Mouse (Mus musculus): ENCODE data around the gene Jak3.
A peak's percentile ranks its signal among the peaks of the same experiment; 100 is the strongest.

The Jak3 gene

DNA sequence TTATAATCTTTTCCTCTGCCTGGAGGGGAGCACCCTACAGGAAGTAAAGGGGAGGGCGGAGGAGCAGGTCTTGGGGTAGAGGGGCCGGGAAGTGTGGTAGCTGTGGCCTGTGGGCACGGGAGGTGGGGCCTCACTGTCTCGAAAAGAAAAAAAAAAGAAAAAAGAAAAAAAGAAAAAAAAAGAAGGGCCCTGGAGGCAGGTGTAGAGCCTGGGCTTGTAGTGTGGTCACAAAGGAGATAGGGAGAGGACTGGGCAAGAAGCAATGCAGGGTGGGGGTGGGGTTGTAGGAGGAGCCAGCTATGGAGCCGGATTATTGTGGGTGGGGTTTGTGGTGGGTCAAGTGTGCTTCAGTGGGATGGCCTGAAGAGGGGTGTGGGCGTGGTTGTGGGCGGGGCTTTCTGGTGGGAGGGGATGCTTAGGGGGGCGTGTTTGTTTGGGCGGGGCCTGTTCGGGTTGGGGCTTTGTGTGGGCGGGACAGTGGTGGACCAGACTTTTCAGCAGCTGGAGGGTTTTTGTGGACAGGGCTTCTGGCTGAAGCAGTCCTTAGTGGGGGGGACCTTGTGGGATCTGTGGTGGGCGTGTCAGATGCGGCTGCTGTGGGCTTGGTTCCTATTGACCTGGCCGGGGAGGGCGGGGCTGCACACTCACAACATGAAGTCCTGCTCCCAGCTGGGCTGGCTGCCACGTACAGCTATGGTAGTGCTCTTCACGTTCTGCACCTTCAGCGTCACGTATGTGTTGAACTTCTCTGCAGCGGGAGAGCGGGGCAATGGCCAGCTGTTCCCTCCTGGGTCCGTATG is 10.6 kb upstream of the Jak3 start:
- DNase-seq (ENCODE audit: low read depth in 2 of 2, low spot score in 2 of 2): peak in 1 of 2 experiments; percentile 59

DNA sequence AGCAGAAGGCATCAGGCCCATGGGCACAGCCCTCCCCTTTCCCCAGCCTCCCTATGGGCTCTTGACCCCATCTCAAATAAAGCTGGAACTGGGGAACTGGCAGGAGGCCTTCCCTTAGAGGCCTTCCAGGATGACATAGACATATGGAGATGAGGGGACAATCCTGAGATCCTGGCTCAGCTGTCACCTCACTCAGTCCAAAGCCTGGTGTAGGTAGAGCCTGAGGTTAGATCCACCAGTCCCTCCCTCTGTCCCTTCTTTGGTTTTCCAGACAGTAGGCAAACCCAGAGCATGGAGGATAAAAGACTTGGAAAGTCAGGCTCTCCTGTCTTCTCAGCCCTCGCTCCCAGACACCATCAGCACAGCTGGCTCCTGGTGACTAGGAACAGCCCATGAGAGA is 9.2 kb upstream of the Jak3 start:
- no peak for DNase-seq (ENCODE audit: low read depth in 2 of 2, low spot score in 2 of 2)

DNA sequence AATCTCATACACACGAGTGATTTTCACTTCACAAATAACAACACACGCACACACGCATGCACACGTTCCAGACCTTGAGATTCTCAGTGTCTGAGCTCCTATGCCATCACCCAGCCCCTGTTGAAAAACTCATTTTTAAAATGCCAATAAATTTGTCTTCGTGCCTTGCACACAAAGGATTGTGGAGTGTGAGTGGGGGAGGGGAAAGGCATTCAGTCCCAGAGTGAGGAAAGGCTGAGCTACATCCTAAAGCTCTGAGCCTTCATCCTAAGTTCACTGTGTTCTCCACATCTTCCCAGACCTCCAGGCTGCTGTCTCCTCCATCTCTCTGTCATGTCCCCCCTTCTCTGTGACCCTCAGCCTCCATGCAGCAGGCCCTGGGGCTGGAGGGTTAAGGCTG is 8.8 kb upstream of the Jak3 start:
- no peak for DNase-seq (ENCODE audit: low read depth in 2 of 2, low spot score in 2 of 2)

DNA sequence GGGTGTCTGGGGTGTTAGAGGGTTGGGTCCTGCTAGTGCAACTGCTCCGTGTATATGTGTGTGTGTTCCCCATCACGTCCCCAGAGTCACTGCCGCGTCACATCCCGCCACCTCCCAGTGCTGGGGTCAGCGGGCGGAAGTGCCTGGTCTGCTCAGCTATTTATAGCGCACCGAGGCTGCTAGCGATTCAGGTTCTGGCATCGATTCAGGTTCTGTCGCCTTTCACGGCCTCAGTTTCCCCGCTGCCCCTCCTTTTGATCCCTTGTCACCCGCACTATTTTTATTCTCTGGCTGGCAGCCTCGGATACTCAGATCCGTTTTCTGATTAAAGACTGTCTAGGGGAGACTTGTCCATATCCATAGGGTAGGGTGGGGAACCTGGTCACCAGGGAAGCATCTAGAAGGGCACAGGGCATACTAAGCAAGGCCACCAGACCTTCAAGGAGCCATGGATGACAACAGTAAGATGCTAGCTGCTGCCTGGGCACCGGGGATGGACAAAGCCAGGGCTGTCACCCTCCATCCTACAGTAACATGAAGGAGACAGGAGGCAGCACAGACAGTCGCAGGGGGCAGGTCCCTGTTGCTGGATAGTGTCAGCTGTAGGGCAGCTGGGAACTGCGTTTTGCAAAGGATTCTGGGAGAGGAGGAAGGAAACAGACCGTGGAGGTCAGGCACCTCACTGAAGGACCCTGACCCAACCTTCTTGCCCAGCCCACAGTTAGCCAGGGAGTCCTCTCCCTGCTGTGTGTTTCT is 7.7 kb upstream of the Jak3 start:
- peak; percentile 39 to 56 for DNase-seq (ENCODE audit: low read depth in 2 of 2, low spot score in 2 of 2)

DNA sequence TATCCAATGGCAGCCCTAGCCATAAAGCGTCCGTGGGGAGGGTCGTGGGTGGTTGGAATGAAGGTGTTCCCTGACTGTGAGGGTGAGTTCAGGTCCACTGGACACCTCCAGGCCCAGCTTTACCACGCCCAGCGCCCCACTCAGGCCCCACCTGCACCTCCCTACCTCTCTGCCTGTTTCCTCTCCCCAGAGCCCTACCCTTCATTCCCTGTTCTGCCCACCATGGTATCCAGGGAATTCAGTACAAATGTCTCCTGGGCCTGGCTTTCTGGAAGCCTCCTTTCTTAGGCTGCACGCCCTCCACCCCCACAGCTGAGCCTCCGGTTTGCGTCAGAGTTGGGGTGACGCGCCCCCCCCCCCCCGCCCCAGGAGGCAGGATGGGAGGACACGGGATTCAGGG is 5.9 kb upstream of the Jak3 start:
- no peak for DNase-seq (ENCODE audit: low read depth in 2 of 2, low spot score in 2 of 2)

DNA sequence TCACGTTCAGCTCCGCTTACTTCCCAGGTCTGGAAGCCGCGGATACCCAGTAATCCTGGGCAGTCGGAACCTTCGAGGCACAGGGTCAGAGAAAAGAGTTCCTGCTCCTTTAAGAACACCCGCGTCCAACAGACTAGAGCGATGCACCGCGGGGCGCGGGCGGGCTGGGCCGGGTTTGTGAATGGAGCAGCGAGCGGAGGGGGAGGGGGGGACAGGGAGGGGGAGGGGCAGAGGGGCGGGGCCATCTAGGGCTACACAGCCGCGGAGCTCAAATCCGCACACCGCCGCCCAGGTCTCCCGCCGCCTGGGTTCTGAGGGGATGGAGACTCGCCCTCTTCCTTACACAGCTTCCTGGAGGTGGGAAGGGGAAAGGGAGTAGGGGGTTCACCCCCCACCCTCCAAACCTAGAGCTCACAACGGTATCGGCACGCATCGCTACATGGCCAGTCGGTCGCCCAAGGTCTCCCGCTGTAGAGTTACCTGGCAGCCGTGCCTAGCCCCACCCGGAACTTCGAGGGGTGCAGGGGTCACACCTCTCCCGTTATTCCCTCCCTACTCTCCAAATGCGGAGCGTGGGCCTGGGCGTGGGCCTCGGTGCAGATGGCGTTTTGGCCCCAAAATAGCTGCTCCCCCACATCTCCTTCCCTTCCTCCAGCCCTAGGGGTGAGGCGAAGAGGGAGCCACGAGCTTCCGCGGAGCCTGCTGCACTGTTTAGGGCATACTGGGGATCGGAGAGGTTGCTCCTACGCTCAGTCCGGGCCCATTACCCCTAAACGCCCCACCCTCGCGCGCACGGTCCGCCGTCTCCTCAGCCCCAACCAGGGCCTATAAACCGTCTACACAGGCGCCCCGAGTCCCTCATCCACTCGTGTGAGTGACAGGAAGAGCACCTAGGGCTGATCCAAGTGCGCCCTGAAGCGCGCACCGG is 5.2 kb upstream of the Jak3 start:
- no peak for DNase-seq (ENCODE audit: low read depth in 2 of 2, low spot score in 2 of 2)

DNA sequence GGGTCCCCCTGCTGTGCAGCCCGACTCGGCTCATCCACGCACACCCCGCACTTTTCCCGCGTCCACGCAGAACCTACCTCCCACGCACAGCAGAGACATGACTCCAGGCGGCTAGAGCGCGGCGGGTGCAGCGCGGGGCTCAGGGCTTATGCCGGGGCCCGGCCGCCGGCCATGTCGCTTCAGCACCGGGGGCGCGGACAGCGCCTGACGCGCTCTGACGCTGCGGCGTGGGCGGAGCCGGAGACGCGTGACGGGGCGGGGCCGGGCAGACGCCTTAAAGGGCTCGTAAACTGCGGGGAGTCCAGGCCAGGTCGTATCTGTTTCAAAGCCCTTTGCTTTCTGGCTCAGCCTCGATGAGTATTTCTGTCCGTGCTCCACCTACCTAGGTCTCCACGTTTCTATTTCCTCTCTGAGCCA is 4.5 kb upstream of the Jak3 start, which contains the start of gene Unc13a:
Gene Unc13a (minus strand): TSS at position 209 of the 417 bp plus-strand sequence.
- peak; percentile 88 to 89 for DNase-seq (ENCODE audit: low read depth in 2 of 2, low spot score in 2 of 2)

DNA sequence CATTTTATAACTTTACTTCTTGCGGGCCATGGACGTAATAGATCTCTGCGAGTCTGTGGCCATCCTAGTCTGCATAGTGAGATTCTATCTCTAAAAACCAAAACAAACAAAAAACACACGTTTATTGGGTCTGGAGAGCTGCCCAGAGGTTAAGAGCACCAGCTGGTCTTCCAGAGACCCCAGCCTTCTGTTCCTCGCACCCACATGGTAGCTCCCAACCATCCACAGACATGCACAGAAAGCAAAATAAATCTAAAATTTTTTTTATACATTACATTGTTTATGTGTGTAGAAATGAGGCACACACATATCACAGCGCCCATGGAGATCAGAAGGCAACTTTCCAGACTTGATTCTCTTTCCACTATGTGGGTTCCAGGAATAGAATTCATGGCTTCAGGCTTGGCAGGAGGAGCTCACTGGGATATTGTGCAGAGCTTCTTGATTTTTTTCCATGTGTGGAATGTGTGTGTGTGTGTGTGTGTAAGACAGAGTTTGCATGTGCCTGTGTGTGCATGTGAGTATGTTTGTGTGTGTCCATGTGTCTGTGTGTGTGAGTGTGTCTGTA is 3.8 kb upstream of the Jak3 start:
- no peak for DNase-seq (ENCODE audit: low read depth in 2 of 2, low spot score in 2 of 2)

DNA sequence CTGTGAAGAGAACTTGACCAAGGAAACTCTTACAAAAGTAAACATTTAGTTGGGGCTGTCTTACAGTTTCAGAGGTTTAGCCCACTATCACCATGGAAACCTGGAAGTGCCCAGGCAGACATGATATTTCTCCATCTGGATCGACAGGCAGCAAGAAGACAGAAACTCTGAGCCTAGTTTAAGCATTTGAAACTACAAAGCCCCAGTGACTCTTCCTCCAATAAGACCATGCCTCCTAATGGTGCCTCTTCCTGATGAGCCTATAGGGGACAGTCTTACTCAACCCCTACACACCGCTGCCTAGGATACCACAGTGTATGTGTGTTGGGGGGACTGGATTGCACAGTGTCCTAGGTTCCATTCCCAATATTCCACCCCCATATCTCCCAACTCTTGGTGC is 2.0 kb upstream of the Jak3 start:
- no peak for DNase-seq (ENCODE audit: low read depth in 2 of 2, low spot score in 2 of 2)

DNA sequence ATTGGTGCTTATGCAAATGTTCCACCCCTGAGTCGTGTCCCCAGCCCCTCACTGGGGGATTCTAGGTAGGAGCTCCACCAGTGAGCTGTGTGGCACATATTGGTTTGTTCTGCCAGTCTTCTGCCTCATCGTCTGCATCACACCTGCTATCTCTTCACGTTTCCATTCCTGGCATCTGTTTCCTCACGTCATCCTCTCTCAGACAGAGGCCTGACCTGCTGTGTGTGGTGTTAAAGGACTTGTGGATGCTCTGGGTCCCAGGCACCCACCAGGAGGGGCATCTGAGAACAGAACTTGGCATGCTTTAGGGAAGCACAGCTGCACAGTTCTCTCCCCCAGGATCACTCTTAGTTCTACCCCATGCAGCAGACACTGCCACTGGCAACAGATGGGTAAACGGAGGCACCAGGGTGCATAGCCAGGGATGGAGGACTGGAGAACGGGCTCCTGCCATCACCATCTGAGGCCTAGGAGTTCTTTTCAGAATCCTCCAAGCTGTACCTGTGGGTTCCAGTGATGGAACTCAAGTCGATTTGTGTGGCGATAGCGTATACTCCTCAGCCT is 558 bp upstream of the Jak3 start:
- DNase-seq (ENCODE audit: low read depth in 2 of 2, low spot score in 2 of 2): no peak

DNA sequence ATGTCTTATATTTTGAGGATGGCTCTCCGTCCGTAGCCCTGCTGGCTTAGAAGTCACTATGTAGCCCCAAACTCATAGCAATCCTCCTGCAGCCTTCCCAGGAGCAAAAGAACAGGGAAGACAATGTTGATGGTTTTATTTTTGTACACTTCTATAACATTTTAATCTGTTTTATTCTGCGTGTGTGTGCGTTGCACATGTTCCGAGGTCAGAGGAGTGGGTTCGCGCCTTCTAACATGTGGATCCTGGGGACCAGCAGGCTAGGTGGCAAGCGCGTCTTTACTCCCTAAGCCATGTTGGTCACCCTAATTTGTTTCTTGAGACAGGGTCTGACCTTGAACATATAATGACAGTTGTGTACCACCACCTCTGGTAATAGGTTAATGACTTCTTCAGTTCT is 707 bp downstream of the Jak3 start:
- no peak for DNase-seq (ENCODE audit: low read depth in 2 of 2, low spot score in 2 of 2)

DNA sequence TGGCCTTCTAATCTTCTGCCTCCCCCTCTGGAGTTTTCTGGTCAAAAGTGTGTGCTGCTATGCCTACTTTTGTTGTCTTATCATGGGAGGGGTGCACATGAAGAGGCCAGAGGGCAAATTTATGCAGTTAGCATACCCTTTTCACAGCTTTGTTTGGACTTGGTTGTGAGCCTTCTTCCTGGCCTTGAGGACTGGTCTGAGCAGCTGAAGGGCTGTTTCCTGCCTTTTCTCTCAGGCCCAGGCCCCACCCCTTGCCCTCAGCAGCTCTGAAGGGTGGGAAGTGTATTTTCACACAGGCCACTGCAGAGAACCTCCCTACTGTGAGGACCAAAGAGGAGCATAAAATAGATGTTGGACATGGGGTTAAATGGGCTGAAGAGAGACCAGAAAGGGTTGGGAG is 1.5 kb downstream of the Jak3 start:
- no peak for DNase-seq (ENCODE audit: low read depth in 2 of 2, low spot score in 2 of 2)

DNA sequence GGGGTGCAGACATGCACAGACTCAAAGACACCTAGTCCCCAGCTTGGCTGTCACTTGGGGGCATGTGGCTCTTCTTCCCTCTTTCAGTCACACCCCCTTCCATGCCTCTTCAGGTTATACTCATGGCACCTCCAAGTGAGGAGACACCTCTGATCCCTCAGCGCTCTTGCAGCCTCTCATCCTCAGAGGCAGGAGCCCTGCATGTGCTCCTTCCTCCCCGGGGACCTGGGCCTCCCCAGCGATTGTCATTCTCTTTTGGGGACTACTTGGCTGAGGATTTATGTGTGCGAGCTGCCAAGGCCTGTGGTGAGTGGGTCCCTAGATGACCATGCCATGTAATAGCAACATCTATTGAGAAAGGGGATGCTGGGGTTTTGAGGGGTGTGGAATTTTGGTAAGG is 2.1 kb downstream of the Jak3 start:
- DNase-seq (ENCODE audit: low read depth in 2 of 2, low spot score in 2 of 2): no peak

DNA sequence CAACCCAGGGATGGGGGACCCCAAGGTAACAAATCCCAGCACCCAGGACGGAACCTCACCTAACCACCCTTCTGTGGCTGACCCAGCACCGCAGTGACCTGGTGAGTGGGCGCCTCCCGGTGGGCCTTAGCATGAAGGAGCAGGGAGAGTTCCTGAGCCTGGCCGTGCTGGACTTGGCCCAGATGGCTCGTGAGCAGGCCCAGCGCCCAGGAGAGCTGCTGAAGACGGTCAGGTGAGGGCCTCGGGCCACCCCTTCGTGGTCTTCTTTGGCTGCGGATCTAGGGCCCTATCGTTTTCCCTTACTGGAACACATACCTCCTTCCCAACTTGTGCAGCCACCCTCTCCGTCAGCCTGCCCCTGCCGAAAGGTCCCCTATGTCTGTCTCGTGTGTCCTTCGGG is 3.0 kb downstream of the Jak3 start:
- DNase-seq (ENCODE audit: low read depth in 2 of 2, low spot score in 2 of 2): no peak

DNA sequence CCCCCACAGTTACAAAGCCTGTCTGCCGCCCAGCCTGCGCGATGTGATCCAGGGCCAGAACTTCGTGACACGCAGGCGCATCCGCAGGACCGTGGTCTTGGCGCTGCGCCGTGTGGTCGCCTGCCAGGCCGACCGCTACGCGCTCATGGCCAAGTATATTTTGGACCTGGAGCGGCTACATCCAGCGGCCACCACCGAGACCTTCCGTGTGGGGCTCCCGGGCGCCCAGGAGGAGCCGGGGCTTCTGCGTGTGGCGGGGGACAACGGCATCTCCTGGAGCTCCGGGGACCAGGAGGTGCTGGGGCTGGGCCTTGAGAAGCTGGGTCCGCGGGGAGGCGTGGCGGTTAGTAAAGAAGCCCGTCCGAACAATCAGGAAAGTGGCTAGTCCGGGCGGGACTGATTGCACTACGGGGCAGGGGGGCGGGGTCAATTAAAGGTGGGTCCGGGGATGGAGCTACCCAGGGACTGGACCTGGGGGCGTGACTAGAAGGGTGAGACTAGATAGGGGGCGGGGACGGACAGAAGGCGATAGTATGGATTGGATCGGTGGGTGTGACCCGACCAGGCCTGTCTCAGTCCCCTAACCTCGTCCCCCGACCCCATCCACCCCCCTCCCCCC is 3.6 kb downstream of the Jak3 start:
- DNase-seq (ENCODE audit: low read depth in 2 of 2, low spot score in 2 of 2): no peak

DNA sequence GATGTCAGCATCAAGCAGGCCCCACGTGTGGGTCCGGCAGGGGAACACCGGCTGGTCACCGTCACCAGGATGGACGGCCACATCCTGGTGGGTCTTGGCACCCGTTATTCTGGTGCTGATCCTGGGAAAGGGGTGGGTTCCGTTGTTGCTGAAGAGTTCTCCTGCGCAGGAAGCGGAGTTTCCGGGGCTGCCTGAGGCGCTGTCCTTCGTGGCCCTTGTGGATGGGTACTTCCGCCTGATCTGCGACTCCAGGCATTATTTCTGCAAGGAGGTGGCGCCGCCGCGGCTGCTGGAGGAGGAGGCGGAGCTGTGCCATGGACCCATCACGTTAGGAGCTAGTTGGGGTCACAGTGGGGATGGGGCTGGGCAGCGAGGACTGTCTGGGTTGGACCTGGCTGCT is 4.4 kb downstream of the Jak3 start:
- DNase-seq (ENCODE audit: low read depth in 2 of 2, low spot score in 2 of 2): no peak

DNA sequence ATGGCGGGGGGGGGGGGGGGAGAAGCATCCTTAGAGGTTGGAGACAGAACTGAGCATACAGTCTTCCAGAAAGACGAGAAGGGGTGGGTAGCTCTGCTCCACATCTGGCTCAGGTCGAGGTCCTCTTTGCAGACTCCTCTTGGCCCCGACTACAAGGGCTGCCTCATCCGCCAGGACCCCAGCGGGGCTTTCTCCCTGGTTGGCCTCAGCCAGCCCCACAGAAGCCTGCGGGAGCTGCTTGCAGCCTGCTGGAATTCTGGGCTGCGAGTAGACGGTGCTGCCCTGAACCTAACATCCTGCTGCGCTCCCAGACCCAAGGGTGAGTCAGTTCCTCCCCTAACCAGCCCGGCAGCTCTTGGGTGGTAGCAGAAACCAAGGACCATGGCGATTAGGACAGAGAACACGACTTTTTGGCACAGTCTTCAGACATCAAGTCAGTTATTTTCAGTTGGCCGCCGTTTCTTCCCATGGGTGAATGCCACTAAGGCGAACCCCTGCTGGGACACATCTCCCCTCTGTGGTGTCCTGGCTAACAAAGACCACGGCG is 5.3 kb downstream of the Jak3 start:
- DNase-seq (ENCODE audit: low read depth in 2 of 2, low spot score in 2 of 2): no peak

DNA sequence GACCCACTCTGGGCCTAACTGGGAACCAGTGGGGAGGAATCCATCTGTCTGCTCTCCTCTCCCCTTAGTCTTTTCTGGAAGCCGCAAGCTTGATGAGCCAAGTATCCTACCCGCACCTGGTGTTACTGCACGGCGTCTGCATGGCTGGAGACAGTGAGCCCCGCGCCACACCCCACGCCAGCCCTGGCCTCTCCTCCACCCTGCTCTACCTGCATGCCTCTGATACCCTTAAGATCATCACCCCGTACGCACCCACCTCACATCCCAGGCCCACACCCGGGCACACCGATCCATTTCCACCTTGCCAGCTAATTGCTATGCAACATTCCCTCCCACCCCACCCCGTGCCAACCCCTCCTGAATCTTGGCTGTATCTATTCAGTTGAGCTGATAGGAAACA is 6.7 kb downstream of the Jak3 start:
- DNase-seq (ENCODE audit: low read depth in 2 of 2, low spot score in 2 of 2): no peak

DNA sequence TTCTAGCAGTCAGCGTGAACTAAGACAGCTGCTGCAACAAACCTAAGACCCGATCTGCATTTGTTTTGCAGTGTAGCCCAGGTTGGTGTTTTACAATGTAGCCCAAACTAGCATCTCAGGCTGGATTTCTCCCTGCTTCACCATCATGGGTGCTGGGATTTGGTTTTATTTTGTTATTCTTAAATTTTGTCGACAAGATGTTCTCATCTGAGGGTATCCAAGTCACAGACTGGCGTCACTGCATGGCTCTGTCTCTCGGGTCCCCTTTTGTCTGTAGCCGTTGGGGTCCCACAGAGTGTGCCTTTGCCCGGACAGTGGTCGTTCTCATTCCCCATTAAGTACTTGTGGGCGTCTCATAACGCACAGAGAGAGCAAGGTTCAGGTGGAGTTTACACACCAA is 8.6 kb downstream of the Jak3 start:
- no peak for DNase-seq (ENCODE audit: low read depth in 2 of 2, low spot score in 2 of 2)

DNA sequence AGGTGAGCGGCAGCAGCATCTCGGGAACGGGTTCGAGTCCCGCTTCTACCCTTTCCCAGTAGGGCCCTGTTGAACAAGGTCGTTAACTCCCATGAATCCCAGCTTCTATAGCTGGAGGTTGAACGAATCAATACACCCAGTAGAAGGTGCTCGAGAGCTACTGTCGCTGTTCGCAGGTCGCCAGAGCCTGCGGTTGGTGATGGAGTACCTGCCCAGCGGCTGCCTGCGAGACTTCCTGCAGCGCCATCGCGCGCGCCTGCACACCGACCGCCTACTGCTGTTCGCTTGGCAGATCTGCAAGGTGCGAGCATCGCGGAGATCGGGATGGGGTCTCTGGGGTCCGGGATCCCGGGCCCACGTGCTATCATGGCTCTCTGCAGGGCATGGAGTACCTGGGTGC is 9.5 kb downstream of the Jak3 start:
- no peak for DNase-seq (ENCODE audit: low read depth in 2 of 2, low spot score in 2 of 2)

Data from CD8-positive naive resting alpha-beta T cell, adult 2 months (primary cell).